Mouse (Mus musculus) liver, embryonic 14.5 days (tissue): ENCODE measurements at regions not wholly inside any gene's neighbourhood (a gene's known extent, or its start where the extent isn't known, plus 50 kb on each side); places are given as distances from the start of the nearest gene placed in this dataset.

Source experiments
- CTCF ChIP-seq: IDR thresholded peaks from 2 replicates; pipeline ENCODE4 v1.5.1; 2016; ENCODE audit warnings: antibody characterized with exemption, low read depth, control low read depth
- EP300 ChIP-seq: IDR thresholded peaks from 2 replicates; pipeline ENCODE4 v1.6.1; 2016; ENCODE audit warnings: antibody characterized with exemption, low read depth

DNA sequence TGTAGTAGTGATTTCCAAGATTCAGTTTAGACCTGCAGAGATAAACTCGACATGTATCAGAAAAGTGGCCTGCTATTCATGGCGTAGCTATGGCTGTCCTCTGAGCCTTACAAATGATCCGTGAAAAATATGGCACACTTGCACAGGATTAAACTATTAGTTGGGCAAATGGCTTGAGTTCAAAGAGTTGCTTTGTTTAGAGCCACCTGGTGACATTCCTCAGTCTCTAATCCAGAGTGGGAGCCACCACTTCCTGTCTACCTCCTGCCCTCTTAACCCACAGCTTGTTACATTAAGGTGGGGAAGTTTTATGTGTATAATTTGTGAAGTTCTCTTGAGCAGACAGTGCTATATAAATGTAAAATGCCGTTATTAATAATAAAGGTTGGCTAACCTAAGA is 357.7 kb downstream of the Mtx2 start:
- TF ChIP-seq CTCF (no peak), EP300 (no peak)
